Mouse (Mus musculus): Measurements from ENCODE around the gene Olfr988. TPM values are rescaled to one million over a fixed set of nuclear protein-coding genes. Genes with fewer than 3 reads are reported as not detected.
"Not testable (repeated sequence)": the region's sequence is repeated elsewhere in the genome, so short reads cannot be mapped to it uniquely, and the experiment has no call there.

Olfr988 gene
- polyA plus RNA-seq (2014; fragmentation: Nextera tagmentation; extraction: Ambion mirVana), result not detected in 2 replicates

DNA sequence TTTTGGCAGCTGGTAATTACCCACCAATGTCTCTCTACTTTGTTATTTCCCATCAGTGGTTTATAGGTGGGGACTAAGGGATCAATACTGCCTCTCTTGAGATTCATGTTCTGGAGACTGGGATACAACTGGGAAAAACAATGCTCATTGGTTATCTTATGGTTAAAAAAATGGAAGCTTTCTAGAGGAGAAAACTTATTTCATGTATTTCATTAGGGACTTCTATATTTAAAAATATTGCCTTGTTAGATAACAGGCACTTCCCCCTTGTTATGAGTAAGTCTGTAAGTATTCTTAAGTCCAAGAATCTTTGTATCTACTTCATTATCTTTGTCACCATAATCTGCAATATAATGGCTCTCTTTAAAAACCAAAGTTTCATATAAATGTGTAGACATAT is at the start of gene Olfr988:
Gene Olfr988 (minus strand): TSS at position 101 of the 400 bp plus-strand sequence.
- H3K4me2 ChIP-seq (ENCODE audit: low read depth, low read length, severe bottlenecking); H3K4me3 ChIP-seq (ENCODE audit: low read depth, low read length); ATAC-seq (replicated peaks; ENCODE audit: low FRiP score); DNase-seq (ENCODE audit: low spot score); H3K27ac ChIP-seq (ENCODE audit: low read depth, low read length); H3K9ac ChIP-seq (ENCODE audit: low read length); H3K27me3 ChIP-seq (ENCODE audit: control insufficient read depth, insufficient read depth, low read length); H3K9me3 ChIP-seq (ENCODE audit: control insufficient read depth, low read length); H3K36me3 ChIP-seq (ENCODE audit: control insufficient read depth, insufficient read depth, low read length); H3K4me1 ChIP-seq (replicated peaks; ENCODE audit: control insufficient read depth, insufficient read depth, low read length): not testable (repeated sequence)

DNA sequence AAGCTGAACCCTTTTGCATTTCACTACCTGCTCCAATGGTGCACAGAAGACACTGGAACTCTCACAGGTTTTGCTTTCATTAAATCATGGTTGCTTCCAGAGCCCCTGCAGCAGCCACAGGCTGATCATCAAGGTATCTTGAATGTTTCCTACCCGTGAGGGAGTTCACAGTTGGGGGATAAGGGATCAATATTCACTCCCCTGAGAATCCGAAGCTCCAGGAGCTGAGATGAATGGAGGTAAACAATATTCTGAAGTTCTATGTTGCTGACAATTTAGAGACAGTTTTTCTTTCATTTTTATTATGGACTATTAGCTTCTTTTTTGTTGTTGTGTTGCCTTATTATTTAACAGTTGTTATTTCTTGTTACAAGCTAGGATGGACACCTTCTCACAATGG is 46.3 kb upstream of the Olfr988 start, which contains the start of gene Olfr992:
Gene Olfr992 (minus strand): TSS at position 101 of the 400 bp plus-strand sequence.
- Histone ChIP-seq H3K4me2 (ENCODE audit: low read depth, low read length, severe bottlenecking) (no peak within 1 kb of the TSS), H3K27ac (ENCODE audit: low read depth, low read length) (no peak within 1 kb of the TSS), H3K36me3 (ENCODE audit: control insufficient read depth, insufficient read depth, low read length) (no peaks in the 10 kb centered on the region), H3K4me3 (ENCODE audit: low read depth, low read length) (no peak within 1 kb of the TSS), H3K9me3 (ENCODE audit: control insufficient read depth, low read length) (no peaks in the 10 kb centered on the region), H3K9ac (ENCODE audit: low read length) (no peak within 1 kb of the TSS), H3K4me1 (replicated peaks; ENCODE audit: control insufficient read depth, insufficient read depth, low read length) (no peaks in the 10 kb centered on the region), H3K27me3 (ENCODE audit: control insufficient read depth, insufficient read depth, low read length) (no peaks in the 10 kb centered on the region)
- WGBS, result 62% methylated on average over 2 of the region's 2 CpGs
- DNase-seq (ENCODE audit: low spot score), result no peak
- no peak for ATAC-seq (replicated peaks; ENCODE audit: low FRiP score)

DNA sequence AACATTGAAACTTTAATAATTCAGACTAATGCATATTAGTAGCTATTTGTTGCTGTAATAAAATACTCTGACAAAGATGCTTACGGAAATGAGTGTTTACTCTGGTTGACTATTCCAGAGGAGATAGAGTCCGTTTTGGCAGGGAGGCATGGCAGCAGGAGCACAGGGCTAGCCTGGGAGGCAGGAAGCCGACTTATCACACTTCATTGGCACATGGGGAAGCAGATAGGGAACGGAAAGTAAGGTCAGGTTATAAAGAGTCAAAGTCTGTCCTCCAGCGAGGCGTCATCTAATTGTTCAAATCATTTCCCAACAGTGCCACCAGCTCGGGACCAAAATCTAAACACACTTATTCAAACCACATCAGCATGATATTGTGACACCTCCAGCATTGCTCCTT is 23.1 kb downstream of the Olfr988 start:
- Histone ChIP-seq H3K9me3 (ENCODE audit: control insufficient read depth, low read length) (no peaks in the 10 kb centered on the region), H3K4me1 (replicated peaks; ENCODE audit: control insufficient read depth, insufficient read depth, low read length) (no peaks in the 10 kb centered on the region), H3K27ac (ENCODE audit: low read depth, low read length) (no peak overlapping the region), H3K4me3 (ENCODE audit: low read depth, low read length) (no peak overlapping the region), H3K4me2 (ENCODE audit: low read depth, low read length, severe bottlenecking) (no peak overlapping the region), H3K9ac (ENCODE audit: low read length) (no peak overlapping the region), H3K27me3 (ENCODE audit: control insufficient read depth, insufficient read depth, low read length) (no peaks in the 10 kb centered on the region), H3K36me3 (ENCODE audit: control insufficient read depth, insufficient read depth, low read length) (no peaks in the 10 kb centered on the region)
- 79% methylated on average over 7 of the region's 7 CpGs for WGBS
- ATAC-seq (replicated peaks; ENCODE audit: low FRiP score) (no peak), DNase-seq (ENCODE audit: low spot score) (no peak)

DNA sequence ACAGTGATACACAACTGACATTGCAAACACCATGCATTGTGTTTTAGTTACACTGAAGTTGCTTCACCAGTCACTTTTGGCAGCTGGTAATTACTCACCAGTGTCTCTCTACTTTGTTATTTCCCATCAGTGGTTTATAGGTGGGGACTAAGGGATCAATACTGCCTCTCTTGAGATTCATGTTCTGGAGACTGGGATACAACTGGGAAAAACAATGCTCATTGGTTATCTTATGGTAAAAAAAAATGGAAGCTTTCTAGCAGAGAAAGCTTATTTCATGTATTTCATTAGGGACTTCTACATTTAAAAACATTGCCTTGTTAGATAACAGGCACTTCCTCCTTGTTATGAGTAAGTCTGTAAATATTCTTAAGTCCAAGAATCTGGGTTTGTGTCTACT is 23.8 kb downstream of the Olfr988 start, which contains the start of gene Olfr987:
Gene Olfr987 (minus strand): TSS at position 101 of the 400 bp plus-strand sequence.
- H3K4me3 ChIP-seq (ENCODE audit: low read depth, low read length); H3K4me1 ChIP-seq (replicated peaks; ENCODE audit: control insufficient read depth, insufficient read depth, low read length); ATAC-seq (replicated peaks; ENCODE audit: low FRiP score); H3K4me2 ChIP-seq (ENCODE audit: low read depth, low read length, severe bottlenecking); DNase-seq (ENCODE audit: low spot score); H3K36me3 ChIP-seq (ENCODE audit: control insufficient read depth, insufficient read depth, low read length); H3K9me3 ChIP-seq (ENCODE audit: control insufficient read depth, low read length); H3K27me3 ChIP-seq (ENCODE audit: control insufficient read depth, insufficient read depth, low read length); H3K9ac ChIP-seq (ENCODE audit: low read length); H3K27ac ChIP-seq (ENCODE audit: low read depth, low read length): not testable (repeated sequence)

DNA sequence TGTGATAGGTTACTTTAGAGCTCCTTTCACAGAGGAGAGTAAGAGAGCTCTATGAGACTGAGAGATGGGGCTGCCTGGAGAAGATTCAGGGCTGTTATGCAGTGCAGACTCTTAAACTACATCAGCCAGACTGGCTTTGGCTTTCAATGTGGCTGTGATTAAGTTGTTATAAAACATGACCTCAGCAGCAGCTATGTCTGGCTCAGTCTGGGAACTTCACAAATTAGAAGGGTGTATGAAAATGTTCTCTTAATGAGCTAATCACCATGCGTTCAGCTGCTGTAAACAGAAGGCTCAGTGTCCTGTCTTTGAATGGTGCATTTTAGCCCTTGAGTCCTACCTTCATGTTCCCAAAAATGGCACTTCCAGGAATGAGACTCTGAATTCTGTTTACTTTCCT is 43.9 kb downstream of the Olfr988 start:
- Histone ChIP-seq H3K4me1 (replicated peaks; ENCODE audit: control insufficient read depth, insufficient read depth, low read length) (no peaks in the 10 kb centered on the region), H3K27me3 (ENCODE audit: control insufficient read depth, insufficient read depth, low read length) (no peaks in the 10 kb centered on the region), H3K4me2 (ENCODE audit: low read depth, low read length, severe bottlenecking) (no peak overlapping the region), H3K4me3 (ENCODE audit: low read depth, low read length) (no peak overlapping the region), H3K27ac (ENCODE audit: low read depth, low read length) (no peak overlapping the region), H3K9ac (ENCODE audit: low read length) (no peak overlapping the region), H3K9me3 (ENCODE audit: control insufficient read depth, low read length) (no peaks in the 10 kb centered on the region), H3K36me3 (ENCODE audit: control insufficient read depth, insufficient read depth, low read length) (no peaks in the 10 kb centered on the region)
- ATAC-seq (replicated peaks; ENCODE audit: low FRiP score) (peak; percentile 51), DNase-seq (ENCODE audit: low spot score) (no peak)
- 65% methylated on average over 1 of the region's 1 CpGs for WGBS

Other genes with a start within 250 kb of the Olfr988 start
- gene Aplnr, start 227.0 kb downstream of the Olfr988 start, polyA plus RNA-seq (2014; fragmentation: Nextera tagmentation; extraction: Ambion mirVana), result 30.0 and 34.1 TPM in 2 replicates
- 0.81 and 0.87 TPM in 2 replicates for gene Lrrc55, start 166.0 kb downstream of the Olfr988 start, polyA plus RNA-seq (2014; fragmentation: Nextera tagmentation; extraction: Ambion mirVana)
- gene Olfr987, start 23.9 kb downstream of the Olfr988 start, polyA plus RNA-seq (2014; fragmentation: Nextera tagmentation; extraction: Ambion mirVana), result not detected in 2 replicates
- gene Olfr992, start 46.2 kb upstream of the Olfr988 start, polyA plus RNA-seq (2014; fragmentation: Nextera tagmentation; extraction: Ambion mirVana), result not detected in 2 replicates
- gene Olfr993, start 51.6 kb upstream of the Olfr988 start, polyA plus RNA-seq (2014; fragmentation: Nextera tagmentation; extraction: Ambion mirVana), result not detected in 2 replicates
- gene Olfr994, start 73.2 kb upstream of the Olfr988 start, polyA plus RNA-seq (2014; fragmentation: Nextera tagmentation; extraction: Ambion mirVana), result not detected in 2 replicates
- gene Olfr995, start 80.4 kb upstream of the Olfr988 start, polyA plus RNA-seq (2014; fragmentation: Nextera tagmentation; extraction: Ambion mirVana), result not detected in 2 replicates
- gene 4833423E24Rik, start 155.8 kb upstream of the Olfr988 start, polyA plus RNA-seq (2014; fragmentation: Nextera tagmentation; extraction: Ambion mirVana), result 0.13 TPM in 1 of 2 replicates, not detected in the other
- not detected in 2 replicates for gene Olfr996, start 216.0 kb upstream of the Olfr988 start, polyA plus RNA-seq (2014; fragmentation: Nextera tagmentation; extraction: Ambion mirVana)
- gene Olfr998, start 225.7 kb upstream of the Olfr988 start, polyA plus RNA-seq (2014; fragmentation: Nextera tagmentation; extraction: Ambion mirVana), result not detected in 2 replicates
- gene Olfr1000, start 248.7 kb upstream of the Olfr988 start, polyA plus RNA-seq (2014; fragmentation: Nextera tagmentation; extraction: Ambion mirVana), result not detected in 2 replicates

Measured in forebrain, embryonic 11.5 days (tissue).